Mouse (Mus musculus): ENCODE results near the gene Dis3. TPM values are rescaled to one million over a fixed set of nuclear protein-coding genes. Genes with fewer than 3 reads are reported as not detected.
"Not testable (repeated sequence)": the region's sequence is repeated elsewhere in the genome, so short reads cannot be mapped to it uniquely, and the experiment has no call there.

Dis3 gene
- polyA plus RNA-seq, 1 experiment from 2014 or later: 34.6 TPM

- no peak for ATAC-seq (ENCODE audit: insufficient number of reproducible peaks, insufficient read depth, low FRiP score, low TSS enrichment, low read depth)
- Histone ChIP-seq H3K27me3 (no peaks in the 10 kb centered on the region), H3K9me3 (no peaks in the 10 kb centered on the region), H3K9ac (no peak overlapping the region), H3K4me1 (no peaks in the 10 kb centered on the region), H3K27ac (no peak overlapping the region), H3K4me2 (no peak overlapping the region), H3K4me3 (no peak overlapping the region), H3K36me3 (peaks cover 63% of the 10 kb centered on the region)
- WGBS: 84% methylated on average over 7 of the region's 7 CpGs
These were observed 40.5 kb downstream of the Dis3 start for GRCm38 (mm10) chr14:99058959-99059586.

- Histone ChIP-seq H3K27ac (peak overlapping the region; percentile 91), H3K27me3 (no peaks in the 10 kb centered on the region), H3K4me3 (peak overlapping the region; percentile 98), H3K36me3 (peaks cover 6% of the 10 kb centered on the region), H3K4me1 (peaks cover 31% of the 10 kb centered on the region), H3K4me2 (peak overlapping the region; percentile 67), H3K9me3 (no peaks in the 10 kb centered on the region), H3K9ac (peak overlapping the region; percentile 97)
- under 1% methylated on average over 15 of the region's 15 CpGs for WGBS
- ATAC-seq (ENCODE audit: insufficient number of reproducible peaks, insufficient read depth, low FRiP score, low TSS enrichment, low read depth): no peak
These were observed 52.8 kb downstream of the Dis3 start for GRCm38 (mm10) chr14:99046782-99047181.

GRCm38 (mm10) chr14:99046031-99046781 lies 53.4 kb downstream of the Dis3 start, which contains the start of the genes Mzt1 and Bora:
TSS of gene Mzt1 (minus strand) at chr14:99046134.
TSS of gene Bora (plus strand) at chr14:99046222.
- peaks cover 35% of the 10 kb centered on the region for H3K4me1 ChIP-seq
- peak within 1 kb of the TSS; percentile 97 for H3K9ac ChIP-seq
- peaks cover 2% of the 10 kb centered on the region for H3K36me3 ChIP-seq
- no peaks in the 10 kb centered on the region for H3K27me3 ChIP-seq
- H3K4me2 ChIP-seq: peak within 1 kb of the TSS; percentile 67
- WGBS: under 1% methylated on average over 65 of the region's 81 CpGs
- H3K4me3 ChIP-seq: peak within 1 kb of the TSS; percentile 98
- peak within 1 kb of the TSS; percentile 91 for H3K27ac ChIP-seq
- peak; percentile 96 for ATAC-seq (ENCODE audit: insufficient number of reproducible peaks, insufficient read depth, low FRiP score, low TSS enrichment, low read depth)
- no peaks in the 10 kb centered on the region for H3K9me3 ChIP-seq

- Histone ChIP-seq H3K4me2 (peak overlapping the region; percentile 67), H3K9ac (peak overlapping the region; percentile 97), H3K27me3 (no peaks in the 10 kb centered on the region), H3K36me3 (no peaks in the 10 kb centered on the region; the same call in 1 of the 2 replicates), H3K4me1 (peaks cover 35% of the 10 kb centered on the region), H3K27ac (peak overlapping the region; percentile 91), H3K4me3 (peak overlapping the region; percentile 98), H3K9me3 (no peaks in the 10 kb centered on the region)
- WGBS: 1% methylated on average over 66 of the region's 70 CpGs
- ATAC-seq (ENCODE audit: insufficient number of reproducible peaks, insufficient read depth, low FRiP score, low TSS enrichment, low read depth): peak; percentile 22; the same call in 1 of the 2 replicates
These were observed 54.1 kb downstream of the Dis3 start for GRCm38 (mm10) chr14:99045378-99046030.

- peak overlapping the region; percentile 98 for H3K4me3 ChIP-seq
- H3K27ac ChIP-seq: no peak overlapping the region
- ATAC-seq (ENCODE audit: insufficient number of reproducible peaks, insufficient read depth, low FRiP score, low TSS enrichment, low read depth): no peak
- no peaks in the 10 kb centered on the region for H3K36me3 ChIP-seq
- H3K9me3 ChIP-seq: no peaks in the 10 kb centered on the region
- H3K4me2 ChIP-seq: peak overlapping the region; percentile 67
- peak overlapping the region; percentile 97 for H3K9ac ChIP-seq
- no peaks in the 10 kb centered on the region for H3K27me3 ChIP-seq
- WGBS: 8% methylated on average over 5 of the region's 5 CpGs
- H3K4me1 ChIP-seq: peaks cover 35% of the 10 kb centered on the region
These were observed 54.9 kb downstream of the Dis3 start for GRCm38 (mm10) chr14:99044718-99045117.

GRCm38 (mm10) chr14:99044096-99044495 lies 55.5 kb downstream of the Dis3 start:
- no peak for ATAC-seq (ENCODE audit: insufficient number of reproducible peaks, insufficient read depth, low FRiP score, low TSS enrichment, low read depth)
- peak overlapping the region; percentile 98 for H3K4me3 ChIP-seq
- peaks cover 35% of the 10 kb centered on the region for H3K4me1 ChIP-seq
- H3K27me3 ChIP-seq: no peaks in the 10 kb centered on the region
- no peaks in the 10 kb centered on the region for H3K9me3 ChIP-seq
- peak overlapping the region; percentile 67 for H3K4me2 ChIP-seq
- H3K9ac ChIP-seq: peak overlapping the region; percentile 37
- WGBS: 44% methylated on average over 10 of the region's 10 CpGs
- no peak overlapping the region for H3K27ac ChIP-seq
- H3K36me3 ChIP-seq: peaks cover 5% of the 10 kb centered on the region

GRCm38 (mm10) chr14:99043499-99043898 lies 56.1 kb downstream of the Dis3 start:
- H3K9me3 ChIP-seq: no peaks in the 10 kb centered on the region
- peak overlapping the region; percentile 67 for H3K4me2 ChIP-seq
- peaks cover 10% of the 10 kb centered on the region for H3K36me3 ChIP-seq
- ATAC-seq (ENCODE audit: insufficient number of reproducible peaks, insufficient read depth, low FRiP score, low TSS enrichment, low read depth): no peak
- peaks cover 32% of the 10 kb centered on the region for H3K4me1 ChIP-seq
- peak overlapping the region; percentile 37; the same call in 1 of the 2 replicates for H3K9ac ChIP-seq
- H3K4me3 ChIP-seq: 0 out of 2 replicates have a peak overlapping the region, but pooled peaks have one; percentile 98
- H3K27me3 ChIP-seq: no peaks in the 10 kb centered on the region
- H3K27ac ChIP-seq: no peak overlapping the region
- 33% methylated on average over 1 of the region's 1 CpGs for WGBS

GRCm38 (mm10) chr14:99041416-99041815 lies 58.2 kb downstream of the Dis3 start:
- ATAC-seq (ENCODE audit: insufficient number of reproducible peaks, insufficient read depth, low FRiP score, low TSS enrichment, low read depth): no peak
- Histone ChIP-seq H3K9ac (no peak overlapping the region), H3K36me3 (peaks cover 18% of the 10 kb centered on the region), H3K4me1 (peaks cover 24% of the 10 kb centered on the region), H3K4me3 (no peak overlapping the region), H3K4me2 (no peak overlapping the region), H3K27me3 (no peaks in the 10 kb centered on the region), H3K27ac (no peak overlapping the region), H3K9me3 (no peaks in the 10 kb centered on the region)
- WGBS: 64% methylated on average over 4 of the region's 4 CpGs

- not testable (repeated sequence) for ATAC-seq (ENCODE audit: insufficient number of reproducible peaks, insufficient read depth, low FRiP score, low TSS enrichment, low read depth); H3K9me3 ChIP-seq; H3K4me2 ChIP-seq; H3K27ac ChIP-seq; H3K9ac ChIP-seq; H3K4me3 ChIP-seq; H3K27me3 ChIP-seq
- Histone ChIP-seq H3K36me3 (peaks cover 23% of the 10 kb centered on the region), H3K4me1 (peaks cover 19% of the 10 kb centered on the region)
- 74% methylated on average over 5 of the region's 5 CpGs for WGBS
These were observed 60.3 kb downstream of the Dis3 start for GRCm38 (mm10) chr14:99039308-99039707.

- WGBS: 86% methylated on average over 2 of the region's 2 CpGs
These were observed 61.9 kb downstream of the Dis3 start for GRCm38 (mm10) chr14:99037703-99038102.

GRCm38 (mm10) chr14:99036039-99036438 lies 63.5 kb downstream of the Dis3 start:
- H3K27me3 ChIP-seq: no peaks in the 10 kb centered on the region
- 85% methylated on average over 4 of the region's 4 CpGs for WGBS
- H3K27ac ChIP-seq: no peak overlapping the region
- ATAC-seq (ENCODE audit: insufficient number of reproducible peaks, insufficient read depth, low FRiP score, low TSS enrichment, low read depth): no peak
- no peaks in the 10 kb centered on the region for H3K9me3 ChIP-seq
- H3K36me3 ChIP-seq: peaks cover 31% of the 10 kb centered on the region
- H3K9ac ChIP-seq: no peak overlapping the region
- no peak overlapping the region for H3K4me2 ChIP-seq
- no peaks in the 10 kb centered on the region for H3K4me1 ChIP-seq
- H3K4me3 ChIP-seq: no peak overlapping the region

More at GRCm38 (mm10) chr14:99037703-99038102, 61.9 kb downstream of the Dis3 start:
- H3K4me3 ChIP-seq: no peak overlapping the region
- no peaks in the 10 kb centered on the region for H3K27me3 ChIP-seq
- no peaks in the 10 kb centered on the region for H3K9me3 ChIP-seq
- no peak overlapping the region for H3K27ac ChIP-seq
- 0 out of 2 replicates have a peak, but pooled peaks cover 8% of the 10 kb centered on the region for H3K4me1 ChIP-seq
- H3K9ac ChIP-seq: no peak overlapping the region
- no peak for ATAC-seq (ENCODE audit: insufficient number of reproducible peaks, insufficient read depth, low FRiP score, low TSS enrichment, low read depth)
- H3K36me3 ChIP-seq: peaks cover 27% of the 10 kb centered on the region
- no peak overlapping the region for H3K4me2 ChIP-seq
